18 mouse cellular contexts compared by ENCODE assay signal in the genomic region with DNA sequence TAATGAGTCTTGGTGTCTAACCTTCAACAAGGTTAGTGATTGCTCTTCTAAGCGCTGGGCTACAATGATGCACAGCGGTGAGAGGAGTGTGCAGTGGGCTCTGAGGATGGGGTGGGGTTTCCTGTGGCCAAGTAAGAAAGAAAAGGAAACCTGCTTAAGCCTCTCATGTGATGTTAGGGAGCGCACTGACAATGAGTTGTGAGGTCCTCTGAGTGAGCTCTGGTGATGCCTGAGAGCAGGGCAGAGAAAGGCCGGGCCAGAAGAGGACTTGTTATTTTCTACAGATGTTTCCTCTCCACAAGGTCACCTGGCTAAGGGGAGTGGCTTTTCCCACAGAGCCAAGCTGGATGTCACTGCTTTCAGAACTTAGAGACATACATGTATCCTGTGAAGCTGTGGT.
DNase-seq lines count a peak whose midpoint lies in the region; ATAC-seq and TF ChIP-seq lines count a peak whose summit lies in the region.
"Had no signal": no experiment of that assay in that cellular context is flagged by ENCODE, and none has a peak within 500 bp of the region (broad histone marks: within the 10 kb centered on the region; RNA-seq: fewer than 3 reads in every experiment).

No protein-coding gene starts in this region.

- peaks cover 22% of the 10 kb centered on the region for H3K4me1 ChIP-seq in intestine, embryonic 14.5 days (replicated peaks; ENCODE audit: control insufficient read depth, insufficient read depth, low read length)
- no peaks in the 10 kb centered on the region for H3K4me1 ChIP-seq in intestine, postnatal 0 days (replicated peaks; ENCODE audit: control insufficient read depth, insufficient read depth, low read length)
- peaks cover 41% of the 10 kb centered on the region for H3K4me1 ChIP-seq in embryonic facial prominence, embryonic 10.5 days
- peaks cover 38% of the 10 kb centered on the region for H3K4me1 ChIP-seq in limb, embryonic 12.5 days (replicated peaks)

- WGBS in intestine, embryonic 14.5 days = 79% methylated on average over 4 of the region's 4 CpGs
- 79% methylated on average over 4 of the region's 4 CpGs for WGBS in intestine, postnatal 0 days
- WGBS in embryonic facial prominence, embryonic 10.5 days = 89% methylated on average over 4 of the region's 4 CpGs
- WGBS in limb, embryonic 12.5 days = 84% methylated on average over 4 of the region's 4 CpGs

- peak overlapping the region; percentile 59; the same call in 1 of the 2 replicates for H3K27ac ChIP-seq in intestine, embryonic 14.5 days (ENCODE audit: low read depth)
- no peak overlapping the region for H3K27ac ChIP-seq in intestine, postnatal 0 days (ENCODE audit: low read depth, low read length)
- peak overlapping the region; percentile 63 for H3K27ac ChIP-seq in embryonic facial prominence, embryonic 10.5 days (replicated peaks)
- H3K27ac ChIP-seq in limb, embryonic 12.5 days = peak overlapping the region; percentile 59; the same call in 1 of the 2 replicates
- H3K27ac ChIP-seq: forebrain, embryonic 15.5 days; heart, embryonic 13.5 days; hindbrain, embryonic 14.5 days; liver, embryonic 14.5 days; midbrain, embryonic 10.5 days had no signal

- H3K4me3 ChIP-seq in intestine, embryonic 14.5 days (ENCODE audit: low read depth, low read length) = no peak overlapping the region
- no peak overlapping the region for H3K4me3 ChIP-seq in intestine, postnatal 0 days (ENCODE audit: low read depth, low read length)
- H3K4me3 ChIP-seq in embryonic facial prominence, embryonic 10.5 days = no peak overlapping the region
- no peak overlapping the region for H3K4me3 ChIP-seq in limb, embryonic 12.5 days (replicated peaks)
- H3K4me3 ChIP-seq: forebrain, embryonic 15.5 days; heart, embryonic 13.5 days; midbrain, embryonic 10.5 days had no signal

- no peaks in the 10 kb centered on the region for H3K36me3 ChIP-seq in intestine, embryonic 14.5 days (ENCODE audit: control insufficient read depth, insufficient read depth, low read length)
- no peaks in the 10 kb centered on the region for H3K36me3 ChIP-seq in intestine, postnatal 0 days (ENCODE audit: control insufficient read depth, insufficient read depth)
- H3K36me3 ChIP-seq in embryonic facial prominence, embryonic 10.5 days (replicated peaks) = no peaks in the 10 kb centered on the region
- H3K36me3 ChIP-seq in limb, embryonic 12.5 days = no peaks in the 10 kb centered on the region
- H3K36me3 ChIP-seq: forebrain, embryonic 15.5 days; heart, embryonic 13.5 days; midbrain, embryonic 10.5 days had no signal

- DNase-seq in intestine, embryonic 14.5 days (ENCODE audit: low spot score) = no peak
- DNase-seq in CD8-positive naive resting alpha-beta T cell, adult 2 months (ENCODE audit: low read depth in 2 of 2, low spot score in 2 of 2) = peak; percentile 47 to 58
- DNase-seq in embryonic facial prominence, embryonic 10.5 days (ENCODE audit: low spot score) = no peak
- DNase-seq in thymus, adult 18-20 months = no peak
- no peak for DNase-seq in adrenal gland, postnatal 25 days
- DNase-seq: adrenal gland, adult 8-10 months; cerebellum, adult 2 months; gastrocnemius, postnatal 10 days; kidney, adult 9 months; lung, postnatal 10 days; spleen, adult 18-20 months had no signal

- H3K27me3 ChIP-seq in intestine, embryonic 14.5 days (replicated peaks; ENCODE audit: control insufficient read depth, insufficient read depth, low read length) = no peaks in the 10 kb centered on the region
- H3K27me3 ChIP-seq in intestine, postnatal 0 days (replicated peaks; ENCODE audit: control insufficient read depth, insufficient read depth, low read length) = no peaks in the 10 kb centered on the region
- no peaks in the 10 kb centered on the region for H3K27me3 ChIP-seq in embryonic facial prominence, embryonic 10.5 days (replicated peaks; ENCODE audit: low read depth, poor library complexity, severe bottlenecking)
- H3K27me3 ChIP-seq in limb, embryonic 12.5 days = no peaks in the 10 kb centered on the region
- H3K27me3 ChIP-seq: forebrain, embryonic 15.5 days; heart, embryonic 13.5 days had no signal

- H3K9me3 ChIP-seq in intestine, embryonic 14.5 days (ENCODE audit: control insufficient read depth, low read length) = no peaks in the 10 kb centered on the region
- no peaks in the 10 kb centered on the region for H3K9me3 ChIP-seq in intestine, postnatal 0 days (ENCODE audit: control insufficient read depth)
- no peaks in the 10 kb centered on the region for H3K9me3 ChIP-seq in embryonic facial prominence, embryonic 10.5 days
- H3K9me3 ChIP-seq in limb, embryonic 12.5 days = no peaks in the 10 kb centered on the region
- H3K9me3 ChIP-seq: forebrain, embryonic 15.5 days; heart, embryonic 13.5 days; midbrain, embryonic 10.5 days had no signal

- H3K9ac ChIP-seq in intestine, embryonic 14.5 days (ENCODE audit: low read length) = no peak overlapping the region
- no peak overlapping the region for H3K9ac ChIP-seq in intestine, postnatal 0 days (ENCODE audit: low read depth, low read length)
- no peak overlapping the region for H3K9ac ChIP-seq in limb, embryonic 12.5 days (replicated peaks)
- H3K9ac ChIP-seq: forebrain, embryonic 15.5 days; heart, embryonic 13.5 days; hindbrain, embryonic 14.5 days; liver, embryonic 14.5 days had no signal

- no peak for TF ChIP-seq CTCF in intestine, postnatal 0 days (IDR thresholded peaks at IDR 0.05; ENCODE audit: low read depth)

- no peak overlapping the region for H3K4me2 ChIP-seq in intestine, embryonic 14.5 days (ENCODE audit: low read length)
- H3K4me2 ChIP-seq in intestine, postnatal 0 days (replicated peaks; ENCODE audit: low read depth) = no peak overlapping the region
- no peak overlapping the region for H3K4me2 ChIP-seq in limb, embryonic 12.5 days
- H3K4me2 ChIP-seq: forebrain, embryonic 15.5 days; heart, embryonic 13.5 days; hindbrain, embryonic 14.5 days had no signal

- ATAC-seq in intestine, embryonic 14.5 days (replicated peaks; ENCODE audit: low FRiP score, low TSS enrichment, low read depth) = no peak
- no peak for ATAC-seq in intestine, postnatal 0 days
- ATAC-seq in limb, embryonic 12.5 days (ENCODE audit: insufficient number of reproducible peaks, insufficient read depth, low FRiP score, low TSS enrichment, low read depth) = no peak
- ATAC-seq: forebrain, embryonic 15.5 days had no signal

Comparison
In these comparisons a context has a peak if more than half of its experiments do, and no peak if none do; other contexts are left out.
1. DNase-seq: peak in CD8-positive naive resting alpha-beta T cell, adult 2 months (2 of 2); none in intestine, embryonic 14.5 days (single experiment), embryonic facial prominence, embryonic 10.5 days (single experiment), thymus, adult 18-20 months (0 of 2) and adrenal gland, postnatal 25 days (single experiment).